Mouse (Mus musculus): ENCODE data around the gene Card11. TPM values are rescaled to one million over a fixed set of nuclear protein-coding genes. Genes with fewer than 3 reads are reported as not detected.

The Card11 gene
- polyA plus RNA-seq, 1 experiment from 2014 or later: 0.18 TPM

DNA sequence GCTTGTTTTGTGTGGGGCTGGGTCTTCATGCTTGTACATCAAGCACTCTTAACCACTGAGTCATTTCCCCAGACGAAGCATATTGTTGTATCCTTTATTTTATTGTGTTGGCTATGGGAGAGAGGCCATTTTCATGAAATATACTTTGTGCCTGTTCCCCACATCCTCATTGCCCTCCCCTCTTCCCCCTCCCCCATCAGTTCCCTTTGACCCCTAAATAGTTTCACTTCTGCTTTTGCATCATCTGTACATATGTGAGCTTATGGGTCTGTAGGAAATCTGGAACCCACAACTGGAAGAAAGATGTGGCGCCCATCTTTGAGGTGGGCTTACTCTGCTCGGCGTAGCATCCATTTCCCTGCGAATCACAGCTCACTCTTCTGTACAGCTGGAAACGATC lies 13.8 kb upstream of the Card11 start:
- Histone ChIP-seq H3K4me3 (ENCODE audit: control insufficient read depth in 1 of 2, insufficient read depth in 1 of 2, low read depth in 1 of 2, low read length in 2 of 2) (no peak overlapping the region), H3K9me3 (ENCODE audit: control insufficient read depth, low read length) (no peaks in the 10 kb centered on the region), H3K4me1 (ENCODE audit: control insufficient read depth in 2 of 2, insufficient read depth in 2 of 2, low read length in 2 of 2) (peaks cover 3 to 7% of the 10 kb centered on the region in 2 experiments; a peak in 2 of 4 replicates), H3K27me3 (ENCODE audit: control insufficient read depth, insufficient read depth, low read length) (no peaks in the 10 kb centered on the region), H3K36me3 (ENCODE audit: control insufficient read depth, insufficient read depth, low read length) (no peaks in the 10 kb centered on the region), H3K4me2 (ENCODE audit: low read length) (no peak overlapping the region), H3K27ac (replicated peaks in 1 of 2; ENCODE audit: control insufficient read depth in 1 of 2, insufficient read depth in 1 of 2, low read depth in 2 of 2, low read length in 2 of 2) (no peak overlapping the region), H3K9ac (ENCODE audit: low read length) (no peak overlapping the region)
- WGBS: 91% methylated on average over 6 of the region's 6 CpGs
- no peak for ATAC-seq (ENCODE audit: insufficient number of reproducible peaks, insufficient read depth, low FRiP score, low read depth)

DNA sequence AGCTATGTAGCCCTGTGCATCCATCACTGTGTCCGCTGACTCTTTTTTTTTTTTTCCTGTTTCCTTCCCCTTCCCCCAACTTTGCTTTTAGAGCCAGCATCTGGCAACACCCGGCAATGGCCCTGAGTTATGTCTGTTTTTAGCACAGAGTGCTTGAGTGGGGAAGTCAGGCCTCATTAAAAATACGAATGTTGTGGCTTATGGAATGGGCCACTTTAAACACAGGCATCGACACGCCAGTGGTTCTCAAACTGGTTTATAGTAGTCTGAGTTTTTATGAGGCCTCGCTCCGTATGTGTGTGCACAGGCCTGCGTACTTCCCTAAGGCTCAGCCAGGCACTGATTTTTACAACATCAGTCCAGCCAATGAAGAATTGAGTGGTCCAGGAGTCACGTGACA lies 13.1 kb upstream of the Card11 start:
- H3K36me3 ChIP-seq (ENCODE audit: control insufficient read depth, insufficient read depth, low read length): no peaks in the 10 kb centered on the region
- peaks cover 3 to 7% of the 10 kb centered on the region in 2 experiments; a peak in 2 of 4 replicates for H3K4me1 ChIP-seq (ENCODE audit: control insufficient read depth in 2 of 2, insufficient read depth in 2 of 2, low read length in 2 of 2)
- H3K9me3 ChIP-seq (ENCODE audit: control insufficient read depth, low read length): peaks cover 4% of the 10 kb centered on the region
- no peak overlapping the region for H3K4me2 ChIP-seq (ENCODE audit: low read length)
- H3K9ac ChIP-seq (ENCODE audit: low read length): no peak overlapping the region
- 54% methylated on average over 9 of the region's 9 CpGs for WGBS
- H3K27ac ChIP-seq (replicated peaks in 1 of 2; ENCODE audit: control insufficient read depth in 1 of 2, insufficient read depth in 1 of 2, low read depth in 2 of 2, low read length in 2 of 2): no peak overlapping the region
- H3K4me3 ChIP-seq (ENCODE audit: control insufficient read depth in 1 of 2, insufficient read depth in 1 of 2, low read depth in 1 of 2, low read length in 2 of 2): no peak overlapping the region
- no peak for ATAC-seq (ENCODE audit: insufficient number of reproducible peaks, insufficient read depth, low FRiP score, low read depth)
- H3K27me3 ChIP-seq (ENCODE audit: control insufficient read depth, insufficient read depth, low read length): no peaks in the 10 kb centered on the region

DNA sequence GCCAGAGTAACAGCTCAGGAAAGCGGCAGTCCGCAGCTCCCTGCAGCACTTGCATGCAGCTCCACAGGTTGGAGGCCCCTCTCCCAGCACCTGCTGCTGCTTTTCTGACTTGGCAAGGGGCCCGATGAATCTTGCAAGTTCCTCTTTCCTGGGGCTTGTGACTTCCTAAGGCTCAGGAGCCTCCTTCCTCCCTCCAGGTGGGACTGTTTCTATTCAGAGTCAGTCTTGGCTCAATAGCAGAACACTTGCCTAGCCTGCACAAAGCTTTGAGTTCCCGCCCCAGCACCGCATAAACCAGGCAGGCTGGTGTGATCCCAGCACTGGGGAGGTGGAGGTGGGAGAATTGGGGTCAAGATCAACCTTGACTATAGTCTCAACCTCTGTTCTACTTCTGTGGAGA lies 5.1 kb upstream of the Card11 start:
- H3K4me3 ChIP-seq (ENCODE audit: control insufficient read depth in 1 of 2, insufficient read depth in 1 of 2, low read depth in 1 of 2, low read length in 2 of 2): no peak overlapping the region
- no peaks in the 10 kb centered on the region for H3K4me1 ChIP-seq (ENCODE audit: control insufficient read depth in 2 of 2, insufficient read depth in 2 of 2, low read length in 2 of 2)
- WGBS: 78% methylated on average over 5 of the region's 5 CpGs
- peaks cover 6% of the 10 kb centered on the region for H3K9me3 ChIP-seq (ENCODE audit: control insufficient read depth, low read length)
- no peak overlapping the region for H3K4me2 ChIP-seq (ENCODE audit: low read length)
- no peak overlapping the region for H3K9ac ChIP-seq (ENCODE audit: low read length)
- H3K36me3 ChIP-seq (ENCODE audit: control insufficient read depth, insufficient read depth, low read length): no peaks in the 10 kb centered on the region
- no peaks in the 10 kb centered on the region for H3K27me3 ChIP-seq (ENCODE audit: control insufficient read depth, insufficient read depth, low read length)
- ATAC-seq (ENCODE audit: insufficient number of reproducible peaks, insufficient read depth, low FRiP score, low read depth): no peak
- no peak overlapping the region for H3K27ac ChIP-seq (replicated peaks in 1 of 2; ENCODE audit: control insufficient read depth in 1 of 2, insufficient read depth in 1 of 2, low read depth in 2 of 2, low read length in 2 of 2)

DNA sequence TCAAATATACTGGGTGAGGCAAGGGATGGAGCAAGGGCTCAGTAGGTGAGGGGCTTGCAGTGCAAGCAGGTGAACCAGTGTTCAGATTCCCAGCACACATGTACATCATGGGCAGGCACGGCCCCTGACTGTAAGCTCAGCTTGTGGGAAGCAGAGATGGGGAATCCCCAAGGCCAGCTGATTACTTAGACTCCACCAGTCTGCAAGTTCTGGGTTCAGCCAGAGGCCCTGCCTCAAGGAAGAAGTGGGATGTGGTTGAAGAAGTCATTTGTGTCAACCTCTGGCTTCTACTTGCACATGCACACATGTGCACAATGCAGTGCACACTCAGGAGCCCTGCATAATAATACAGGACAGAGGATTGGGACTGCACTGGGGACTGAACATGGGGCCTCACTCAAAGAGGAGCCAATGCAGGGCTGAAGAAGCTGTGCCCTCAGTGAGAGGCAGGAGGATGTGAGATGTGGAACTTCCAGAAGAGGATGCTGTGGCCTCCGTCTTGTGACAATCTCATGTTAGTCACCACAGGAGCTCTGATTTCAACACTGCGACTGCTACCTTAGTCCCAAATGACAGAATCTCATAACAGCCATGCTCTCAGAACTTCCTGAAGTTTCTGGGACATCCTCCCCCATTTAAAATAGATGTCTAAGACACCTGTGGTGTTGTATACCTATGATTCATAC lies 3.8 kb upstream of the Card11 start:
- 86% methylated on average over 3 of the region's 3 CpGs for WGBS
- Histone ChIP-seq H3K27ac (replicated peaks in 1 of 2; ENCODE audit: control insufficient read depth in 1 of 2, insufficient read depth in 1 of 2, low read depth in 2 of 2, low read length in 2 of 2) (no peak overlapping the region), H3K27me3 (ENCODE audit: control insufficient read depth, insufficient read depth, low read length) (no peaks in the 10 kb centered on the region), H3K4me1 (ENCODE audit: control insufficient read depth in 2 of 2, insufficient read depth in 2 of 2, low read length in 2 of 2) (no peaks in the 10 kb centered on the region), H3K9ac (ENCODE audit: low read length) (no peak overlapping the region), H3K4me2 (ENCODE audit: low read length) (no peak overlapping the region), H3K9me3 (ENCODE audit: control insufficient read depth, low read length) (peaks cover 6% of the 10 kb centered on the region), H3K36me3 (ENCODE audit: control insufficient read depth, insufficient read depth, low read length) (no peaks in the 10 kb centered on the region), H3K4me3 (ENCODE audit: control insufficient read depth in 1 of 2, insufficient read depth in 1 of 2, low read depth in 1 of 2, low read length in 2 of 2) (no peak overlapping the region)
- ATAC-seq (ENCODE audit: insufficient number of reproducible peaks, insufficient read depth, low FRiP score, low read depth): no peak

DNA sequence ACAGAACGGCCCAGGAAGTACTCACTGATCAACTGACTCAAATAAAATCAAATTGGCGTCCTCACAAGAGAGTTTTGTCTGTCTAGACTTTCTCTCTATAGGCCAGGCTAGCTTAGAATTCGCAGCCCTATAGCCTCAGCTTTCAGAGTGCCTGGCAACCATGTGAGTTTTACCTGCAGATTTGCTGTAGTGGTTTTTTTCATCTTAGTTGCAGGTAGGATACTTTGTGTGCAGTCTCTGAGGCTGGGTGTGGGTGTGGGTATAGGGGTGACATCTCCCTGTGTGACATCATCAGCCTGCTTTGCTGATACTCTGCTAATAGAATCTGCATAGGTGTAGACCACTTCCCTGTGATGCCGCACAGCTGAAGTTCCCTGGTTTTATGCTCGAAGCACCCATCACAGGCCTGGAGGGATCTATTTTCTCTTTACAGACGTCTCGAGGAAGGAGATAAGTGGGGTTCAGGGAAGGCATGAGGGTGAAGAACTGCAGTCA lies 1.2 kb downstream of the Card11 start:
- Histone ChIP-seq H3K36me3 (ENCODE audit: control insufficient read depth, insufficient read depth, low read length) (no peaks in the 10 kb centered on the region), H3K27ac (replicated peaks in 1 of 2; ENCODE audit: control insufficient read depth in 1 of 2, insufficient read depth in 1 of 2, low read depth in 2 of 2, low read length in 2 of 2) (no peak overlapping the region), H3K4me1 (ENCODE audit: control insufficient read depth in 2 of 2, insufficient read depth in 2 of 2, low read length in 2 of 2) (no peaks in the 10 kb centered on the region), H3K9me3 (ENCODE audit: control insufficient read depth, low read length) (no peaks in the 10 kb centered on the region), H3K27me3 (ENCODE audit: control insufficient read depth, insufficient read depth, low read length) (no peaks in the 10 kb centered on the region), H3K9ac (ENCODE audit: low read length) (no peak overlapping the region), H3K4me3 (ENCODE audit: control insufficient read depth in 1 of 2, insufficient read depth in 1 of 2, low read depth in 1 of 2, low read length in 2 of 2) (no peak overlapping the region), H3K4me2 (ENCODE audit: low read length) (no peak overlapping the region)
- no peak for ATAC-seq (ENCODE audit: insufficient number of reproducible peaks, insufficient read depth, low FRiP score, low read depth)
- 78% methylated on average over 7 of the region's 7 CpGs for WGBS

DNA sequence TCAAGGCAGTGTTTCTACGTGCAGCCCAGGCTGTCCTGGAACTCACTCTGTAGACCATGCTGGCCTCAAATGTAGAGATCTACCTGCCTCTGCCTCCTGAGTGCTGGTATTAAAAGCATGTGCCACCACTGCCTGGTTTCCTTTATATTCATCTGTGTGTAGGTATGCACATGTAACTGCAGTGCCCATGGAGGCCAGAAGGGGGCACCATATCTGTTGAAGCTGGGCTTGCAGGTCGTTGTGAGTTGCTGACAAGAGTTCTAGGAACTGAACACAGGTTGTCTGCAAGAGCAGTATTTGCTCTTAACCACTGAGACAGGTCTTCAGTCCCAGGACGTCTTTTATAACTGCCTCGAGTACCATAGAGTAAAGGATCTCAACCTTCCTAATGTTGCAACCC lies 2.6 kb downstream of the Card11 start:
- no peak overlapping the region for H3K9ac ChIP-seq (ENCODE audit: low read length)
- H3K27ac ChIP-seq (replicated peaks in 1 of 2; ENCODE audit: control insufficient read depth in 1 of 2, insufficient read depth in 1 of 2, low read depth in 2 of 2, low read length in 2 of 2): no peak overlapping the region
- H3K4me3 ChIP-seq (ENCODE audit: control insufficient read depth in 1 of 2, insufficient read depth in 1 of 2, low read depth in 1 of 2, low read length in 2 of 2): no peak overlapping the region
- H3K9me3 ChIP-seq (ENCODE audit: control insufficient read depth, low read length): no peaks in the 10 kb centered on the region
- H3K4me2 ChIP-seq (ENCODE audit: low read length): no peak overlapping the region
- H3K27me3 ChIP-seq (ENCODE audit: control insufficient read depth, insufficient read depth, low read length): no peaks in the 10 kb centered on the region
- no peak for ATAC-seq (ENCODE audit: insufficient number of reproducible peaks, insufficient read depth, low FRiP score, low read depth)
- no peaks in the 10 kb centered on the region for H3K4me1 ChIP-seq (ENCODE audit: control insufficient read depth in 2 of 2, insufficient read depth in 2 of 2, low read length in 2 of 2)
- WGBS: 77% methylated on average over 4 of the region's 4 CpGs
- no peaks in the 10 kb centered on the region for H3K36me3 ChIP-seq (ENCODE audit: control insufficient read depth, insufficient read depth, low read length)

DNA sequence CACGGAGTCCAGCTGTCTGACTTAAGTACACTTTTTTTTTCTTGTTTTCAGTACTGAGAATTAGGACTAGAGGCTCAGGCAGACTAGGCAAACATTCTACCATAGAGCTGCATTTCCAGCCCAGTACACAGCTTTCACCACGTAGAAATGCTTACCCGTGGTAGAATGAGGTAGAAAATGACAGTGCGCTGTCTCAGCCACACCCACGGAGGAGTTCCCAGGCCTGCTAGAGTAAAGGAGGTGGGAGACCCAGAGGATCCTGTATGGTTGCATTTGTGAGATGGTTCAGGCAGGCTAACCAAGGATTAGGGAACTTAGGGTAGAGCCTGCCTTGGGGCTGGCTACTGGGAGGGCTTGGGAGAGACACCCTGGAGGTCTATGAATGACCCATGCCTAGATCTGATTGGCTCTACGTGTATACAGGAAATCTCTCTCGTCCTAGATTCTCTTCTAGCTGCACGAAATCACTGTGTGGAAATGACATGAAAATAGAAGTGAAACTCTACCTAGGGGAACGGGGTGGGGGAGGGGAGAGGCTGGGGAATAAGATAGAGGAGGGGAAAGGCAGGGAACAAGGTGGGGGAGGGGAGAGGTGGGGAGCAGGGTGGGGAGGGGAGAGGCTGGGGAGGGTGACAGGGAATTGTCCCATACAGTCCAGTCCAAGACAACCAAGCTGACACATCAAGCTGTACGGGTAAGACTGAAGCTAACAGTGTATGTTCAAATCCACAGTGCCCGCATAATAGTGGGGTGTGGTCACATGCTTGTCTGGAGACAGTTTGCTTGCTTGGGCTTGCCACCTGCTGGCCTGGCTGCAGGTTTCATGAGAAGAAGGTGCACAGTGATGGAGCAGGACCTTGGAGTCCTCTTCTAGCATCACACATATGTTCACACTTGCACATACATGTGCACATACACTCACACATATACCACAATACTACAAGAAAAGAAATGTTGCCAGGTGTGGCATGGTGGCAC lies 8.0 kb downstream of the Card11 start:
- Histone ChIP-seq H3K4me2 (ENCODE audit: low read length) (no peak overlapping the region), H3K36me3 (ENCODE audit: control insufficient read depth, insufficient read depth, low read length) (no peaks in the 10 kb centered on the region), H3K27ac (replicated peaks in 1 of 2; ENCODE audit: control insufficient read depth in 1 of 2, insufficient read depth in 1 of 2, low read depth in 2 of 2, low read length in 2 of 2) (no peak overlapping the region), H3K9me3 (ENCODE audit: control insufficient read depth, low read length) (no peaks in the 10 kb centered on the region), H3K9ac (ENCODE audit: low read length) (no peak overlapping the region), H3K27me3 (ENCODE audit: control insufficient read depth, insufficient read depth, low read length) (no peaks in the 10 kb centered on the region), H3K4me3 (ENCODE audit: control insufficient read depth in 1 of 2, insufficient read depth in 1 of 2, low read depth in 1 of 2, low read length in 2 of 2) (no peak overlapping the region), H3K4me1 (ENCODE audit: control insufficient read depth in 2 of 2, insufficient read depth in 2 of 2, low read length in 2 of 2) (no peaks in the 10 kb centered on the region)
- 63% methylated on average over 11 of the region's 11 CpGs for WGBS
- no peak for ATAC-seq (ENCODE audit: insufficient number of reproducible peaks, insufficient read depth, low FRiP score, low read depth)

Measured in heart, embryonic 14.5 days (tissue).